Mouse (Mus musculus) lung, embryonic 14.5 days (tissue): ENCODE data around the gene Capn8. TPM values are rescaled to one million over a fixed set of nuclear protein-coding genes. Genes with fewer than 3 reads are reported as not detected.

Source experiments
- ATAC-seq: fragments of 200-750 bp; cut with Nextera tagmentation; 2 replicates; pipeline ENCODE4 v1.8.0; 2017; ENCODE audit warnings: mild to moderate bottlenecking, moderate TSS enrichment, moderate library complexity; ENCODE audit not compliant: insufficient read depth
- DNase-seq: peaks from one replicate; pipeline ENCODE4 v3.0.0-alpha.2; 2015
- H3K27ac ChIP-seq: fragments of 300-500 bp; sonication (generic); 2 replicates; pipeline ENCODE4 v1.5.1; 2014; ENCODE audit warnings: low read depth, mild to moderate bottlenecking, moderate library complexity
- H3K27me3 ChIP-seq: fragments of 300-500 bp; sonication (generic); 2 replicates; pipeline ENCODE4 v1.6.1; 2014; ENCODE audit warnings: low read length, control low read depth; ENCODE audit not compliant: insufficient read depth
- H3K36me3 ChIP-seq: fragments of 300-500 bp; sonication (generic); 2 replicates; pipeline ENCODE4 v1.6.1; 2014; ENCODE audit warnings: control low read depth; ENCODE audit not compliant: insufficient read depth
- H3K4me1 ChIP-seq: fragments of 300-500 bp; sonication (generic); 2 replicates; pipeline ENCODE4 v1.6.1; 2014; ENCODE audit warnings: antibody characterized with exemption, control low read depth; ENCODE audit not compliant: insufficient read depth
- H3K4me2 ChIP-seq: fragments of 300-500 bp; sonication (generic); 2 replicates; pipeline ENCODE4 v1.6.1; 2014; ENCODE audit warnings: mild to moderate bottlenecking
- H3K4me3 ChIP-seq: fragments of 300-500 bp; sonication (generic); 2 replicates; pipeline ENCODE4 v1.5.1; 2014; ENCODE audit warnings: low read depth, low read length
- H3K9ac ChIP-seq: fragments of 300-500 bp; sonication (generic); 2 replicates; pipeline ENCODE4 v1.6.1; 2014
- H3K9me3 ChIP-seq: fragments of 300-500 bp; sonication (generic); 2 replicates; pipeline ENCODE4 v1.6.1; 2016; ENCODE audit warnings: low read depth, low read length, control low read depth
- CTCF ChIP-seq: IDR thresholded peaks from 2 replicates; pipeline ENCODE4 v1.5.1; 2016; ENCODE audit warnings: antibody characterized with exemption, low read depth
- WGBS: fragments of 180-500 bp; shearing (Covaris S2); extraction: QIAGEN DNeasy Blood & Tissue Kit; methylation state at CpG from one replicate; pipeline ENCODE4 v1.1.7; 2014; 5-methylcytosine and 5-hydroxymethylcytosine counted together
- polyA plus RNA-seq: library from polyadenylated mRNA; unstranded; fragments of >200 nt; fragmentation: Nextera tagmentation; extraction: Ambion mirVana; gene quantifications from 2 replicates; pipeline ENCODE4 v1.2.1, GENCODE M21; 2014

Capn8 gene
- polyA plus RNA-seq, 1 experiment from 2014 or later: not detected

GRCm38 (mm10) chr1:182678151-182678550 is 113.3 kb downstream of the Capn8 start:
- H3K4me1 ChIP-seq: peaks cover 6% of the 10 kb centered on the region; the same call in 1 of the 2 replicates
- 94% methylated on average over 17 of the region's 17 CpGs for WGBS
- H3K36me3 ChIP-seq: no peaks in the 10 kb centered on the region
- no peak for TF ChIP-seq CTCF
- no peak overlapping the region for H3K4me2 ChIP-seq
- H3K9ac ChIP-seq: no peak overlapping the region
- no peak for ATAC-seq
- no peak for DNase-seq
- no peaks in the 10 kb centered on the region for H3K27me3 ChIP-seq
- H3K9me3 ChIP-seq: no peaks in the 10 kb centered on the region
- H3K4me3 ChIP-seq: no peak overlapping the region
- H3K27ac ChIP-seq: peak overlapping the region; percentile 83; the same call in 1 of the 2 replicates

GRCm38 (mm10) chr1:182679169-182679568 is 114.4 kb downstream of the Capn8 start:
- Histone ChIP-seq H3K27me3 (no peaks in the 10 kb centered on the region), H3K4me1 (peaks cover 6% of the 10 kb centered on the region; the same call in 1 of the 2 replicates), H3K4me3 (no peak overlapping the region), H3K9ac (no peak overlapping the region), H3K27ac (peak overlapping the region; percentile 83), H3K4me2 (no peak overlapping the region), H3K36me3 (no peaks in the 10 kb centered on the region), H3K9me3 (no peaks in the 10 kb centered on the region)
- TF ChIP-seq CTCF: no peak
- 35% methylated on average over 3 of the region's 3 CpGs for WGBS
- peak; percentile 13; the same call in 1 of the 2 replicates for ATAC-seq
- no peak for DNase-seq

GRCm38 (mm10) chr1:182679582-182679981 is 114.8 kb downstream of the Capn8 start:
- Histone ChIP-seq H3K4me2 (no peak overlapping the region), H3K9ac (no peak overlapping the region), H3K4me1 (peaks cover 6% of the 10 kb centered on the region; the same call in 1 of the 2 replicates), H3K36me3 (no peaks in the 10 kb centered on the region), H3K27ac (peak overlapping the region; percentile 86), H3K9me3 (no peaks in the 10 kb centered on the region), H3K27me3 (no peaks in the 10 kb centered on the region), H3K4me3 (no peak overlapping the region)
- WGBS: 41% methylated on average over 7 of the region's 7 CpGs
- no peak for TF ChIP-seq CTCF
- ATAC-seq (peak; percentile 48), DNase-seq (peak; percentile 72)

Other genes with a start within 250 kb of the Capn8 start
- gene Fbxo28, start 223.4 kb upstream of the Capn8 start, polyA plus RNA-seq: 23.1 and 27.2 TPM in 2 replicates
- gene Trp53bp2, start 155.8 kb upstream of the Capn8 start, polyA plus RNA-seq: 29.0 and 29.1 TPM in 2 replicates
- gene Capn2, start 47.4 kb upstream of the Capn8 start, polyA plus RNA-seq: 116 and 117 TPM in 2 replicates
- gene Ccdc185, start 184.2 kb downstream of the Capn8 start, polyA plus RNA-seq: not detected in 2 replicates
- 20.6 and 20.9 TPM in 2 replicates for gene Susd4, start 198.9 kb downstream of the Capn8 start, polyA plus RNA-seq